Mouse (Mus musculus): ENCODE data around the gene Sla2.

Sla2 gene

DNA sequence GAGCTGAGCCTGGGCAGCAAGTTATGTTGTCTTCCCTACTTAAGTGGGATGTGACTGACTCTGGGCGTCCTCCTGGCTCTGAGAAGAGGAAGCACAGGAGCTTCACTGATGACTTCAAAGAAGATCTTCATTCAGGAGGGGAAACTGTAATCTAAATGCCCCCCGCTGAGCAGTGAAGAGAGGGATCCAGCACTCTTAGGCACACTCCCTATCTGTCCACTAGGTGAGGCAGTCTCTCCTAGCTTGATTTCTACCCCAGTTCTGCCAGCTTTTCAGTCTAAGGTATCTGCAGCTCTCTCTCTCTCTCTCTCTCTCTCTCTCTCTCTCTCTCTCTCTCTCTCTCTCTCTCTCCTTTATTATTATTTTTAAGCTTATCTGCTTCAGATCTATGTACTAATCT is 16.4 kb upstream of the Sla2 start:
- TF ChIP-seq GATA4 (IDR thresholded peaks at IDR 0.05; ENCODE audit: insufficient replicate concordance, low read length): no peak

DNA sequence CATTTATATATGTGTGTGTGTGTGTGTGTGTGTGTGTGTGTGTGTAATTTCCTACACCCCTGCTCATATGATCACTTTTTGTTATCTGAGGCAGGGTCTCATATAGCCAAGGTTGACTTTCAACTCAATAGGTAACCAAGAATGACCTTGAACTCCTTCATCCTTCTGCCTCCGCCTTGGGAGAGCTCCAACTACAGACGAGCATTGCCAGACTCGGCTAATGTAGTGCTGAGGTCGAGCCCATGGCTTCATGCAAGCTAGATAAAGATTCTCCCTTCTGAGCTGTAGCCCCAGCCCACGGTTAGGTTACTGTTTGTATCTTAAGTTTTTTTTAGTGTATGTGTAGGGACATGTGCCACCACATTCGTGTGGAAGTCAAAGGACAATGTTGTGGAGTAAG is 14.9 kb upstream of the Sla2 start:
- TF ChIP-seq GATA4 (IDR thresholded peaks at IDR 0.05; ENCODE audit: insufficient replicate concordance, low read length): no peak

GRCm38 (mm10) chr2:156901344-156901743 is 14.4 kb upstream of the Sla2 start:
- no peak for TF ChIP-seq GATA4 (IDR thresholded peaks at IDR 0.05; ENCODE audit: insufficient replicate concordance, low read length)

DNA sequence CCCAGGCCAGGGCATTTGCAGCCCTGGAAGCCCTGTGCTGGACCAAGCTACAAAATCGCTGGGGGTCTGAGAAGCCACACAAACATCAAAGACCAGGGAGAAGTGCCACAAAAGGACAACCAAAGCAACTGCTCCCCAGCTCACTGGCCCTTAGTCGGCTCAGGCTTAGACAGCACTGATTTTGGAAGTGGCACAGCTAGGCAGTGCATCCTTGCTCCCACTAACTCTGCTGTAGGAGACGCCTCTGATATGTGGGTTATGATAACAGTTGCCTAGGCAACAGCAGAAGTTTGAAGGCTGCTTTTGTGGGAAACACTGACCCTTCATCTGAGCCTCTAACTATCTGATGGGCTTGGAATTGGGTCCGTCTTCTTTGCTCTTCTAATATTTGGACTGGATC is 12.2 kb upstream of the Sla2 start:
- no peak for TF ChIP-seq GATA4 (IDR thresholded peaks at IDR 0.05; ENCODE audit: insufficient replicate concordance, low read length)

DNA sequence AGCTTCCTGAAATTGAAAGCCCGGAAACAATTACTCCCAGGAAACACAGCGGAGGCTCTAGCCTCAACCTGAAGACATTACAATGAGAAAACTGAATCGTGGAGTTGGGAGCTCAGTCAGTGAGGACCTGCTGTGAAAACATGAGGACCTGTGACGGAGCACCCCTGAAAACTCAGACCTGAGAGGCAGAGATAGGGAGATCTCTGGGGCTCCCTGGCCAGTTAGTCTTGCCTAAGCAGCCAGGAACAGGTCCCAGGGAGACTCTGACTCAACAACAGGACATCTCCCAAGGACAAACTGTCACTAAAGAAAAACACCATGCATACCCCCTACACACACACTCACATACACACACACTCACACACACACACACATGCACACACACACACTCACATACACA is 11.4 kb upstream of the Sla2 start:
- no peak for TF ChIP-seq GATA4 (IDR thresholded peaks at IDR 0.05; ENCODE audit: insufficient replicate concordance, low read length)

GRCm38 (mm10) chr2:156897034-156897433 is 10.0 kb upstream of the Sla2 start:
- no peak for TF ChIP-seq GATA4 (IDR thresholded peaks at IDR 0.05; ENCODE audit: insufficient replicate concordance, low read length)

DNA sequence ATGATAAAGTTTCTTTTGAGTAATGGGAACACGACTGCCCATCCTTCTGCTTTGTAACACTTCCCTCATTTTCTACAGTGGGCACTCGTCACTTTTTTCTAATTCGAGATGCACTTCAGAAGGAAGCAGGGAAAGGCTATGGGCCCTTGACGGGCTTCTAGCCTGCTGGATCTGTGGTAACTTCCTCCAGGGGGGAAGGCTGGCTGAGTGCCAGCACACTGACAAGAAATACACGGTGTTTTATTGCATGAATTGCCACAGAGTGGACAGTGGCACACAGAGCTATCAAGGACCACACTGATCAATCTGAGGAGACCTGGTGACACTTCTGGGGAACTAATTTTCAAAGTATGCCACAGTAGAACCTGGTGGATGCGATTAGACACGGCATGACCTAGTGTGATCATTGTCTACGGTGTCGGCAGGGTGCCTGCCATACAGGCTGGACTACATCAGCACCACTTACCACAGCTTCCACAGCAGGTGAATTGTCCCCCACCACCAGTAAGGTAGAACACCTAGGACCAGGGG is 9.5 kb upstream of the Sla2 start:
- TF ChIP-seq GATA4 (IDR thresholded peaks at IDR 0.05; ENCODE audit: insufficient replicate concordance, low read length): no peak

DNA sequence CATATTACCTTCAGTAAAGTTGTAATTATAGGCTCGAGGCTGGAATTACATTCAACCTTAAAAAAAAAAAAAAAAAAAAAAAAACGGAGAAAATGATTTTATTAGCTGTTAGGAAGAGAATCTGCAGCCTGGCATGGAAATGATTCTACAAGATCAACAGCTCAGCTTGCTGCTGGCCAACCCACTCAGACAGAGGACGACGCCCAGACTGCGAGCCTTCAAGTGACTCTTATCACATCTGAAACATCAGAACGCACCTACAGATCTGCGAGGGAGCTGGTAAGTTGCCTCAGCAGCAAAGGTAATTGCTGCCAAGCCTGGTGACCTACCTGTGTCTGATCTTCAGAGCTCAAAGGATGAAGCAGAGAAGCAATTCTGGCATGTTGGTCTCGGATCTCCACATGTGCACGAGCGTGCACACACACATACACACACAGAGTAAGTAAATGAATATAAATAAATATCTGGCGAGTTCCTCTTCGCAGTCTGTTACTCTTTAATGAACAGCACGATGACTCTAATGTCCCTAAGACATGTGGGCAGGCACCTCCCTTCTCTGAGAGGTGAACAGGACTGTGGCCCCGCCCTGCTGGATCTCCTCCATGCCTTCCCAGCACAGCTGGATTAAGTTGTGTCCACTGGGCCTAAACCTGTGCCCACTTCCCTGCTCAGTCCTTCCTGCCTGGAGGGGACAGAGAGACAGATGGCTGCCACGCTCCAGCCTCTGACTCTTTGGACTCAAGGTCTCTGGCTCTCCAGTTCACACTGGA is 7.7 kb upstream of the Sla2 start:
- no peak for TF ChIP-seq GATA4 (IDR thresholded peaks at IDR 0.05; ENCODE audit: insufficient replicate concordance, low read length)

GRCm38 (mm10) chr2:156892821-156893220 is 5.8 kb upstream of the Sla2 start:
- no peak for TF ChIP-seq GATA4 (IDR thresholded peaks at IDR 0.05; ENCODE audit: insufficient replicate concordance, low read length)

DNA sequence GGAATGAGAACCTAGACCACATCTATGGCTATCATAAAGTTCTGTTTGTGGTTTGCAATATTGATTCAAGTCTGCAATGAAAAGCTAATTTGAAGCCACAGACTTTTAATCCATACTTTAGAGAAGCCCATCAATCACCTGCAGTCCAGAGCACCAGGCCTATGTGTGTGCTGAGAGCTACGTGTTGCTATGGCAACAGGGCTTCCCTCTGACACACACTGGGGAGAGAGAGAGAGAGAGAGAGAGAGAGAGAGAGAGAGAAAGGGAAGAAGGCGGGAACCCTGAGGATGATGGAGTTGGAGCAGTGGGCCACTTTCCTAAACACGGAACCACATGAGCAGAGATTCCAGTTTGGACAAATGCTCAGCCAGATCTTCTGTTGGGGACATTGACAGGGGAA is 5.2 kb upstream of the Sla2 start:
- TF ChIP-seq GATA4 (IDR thresholded peaks at IDR 0.05; ENCODE audit: insufficient replicate concordance, low read length): no peak

- TF ChIP-seq GATA4 (IDR thresholded peaks at IDR 0.05; ENCODE audit: insufficient replicate concordance, low read length): no peak
These were observed 1.5 kb upstream of the Sla2 start for GRCm38 (mm10) chr2:156888490-156888889.

DNA sequence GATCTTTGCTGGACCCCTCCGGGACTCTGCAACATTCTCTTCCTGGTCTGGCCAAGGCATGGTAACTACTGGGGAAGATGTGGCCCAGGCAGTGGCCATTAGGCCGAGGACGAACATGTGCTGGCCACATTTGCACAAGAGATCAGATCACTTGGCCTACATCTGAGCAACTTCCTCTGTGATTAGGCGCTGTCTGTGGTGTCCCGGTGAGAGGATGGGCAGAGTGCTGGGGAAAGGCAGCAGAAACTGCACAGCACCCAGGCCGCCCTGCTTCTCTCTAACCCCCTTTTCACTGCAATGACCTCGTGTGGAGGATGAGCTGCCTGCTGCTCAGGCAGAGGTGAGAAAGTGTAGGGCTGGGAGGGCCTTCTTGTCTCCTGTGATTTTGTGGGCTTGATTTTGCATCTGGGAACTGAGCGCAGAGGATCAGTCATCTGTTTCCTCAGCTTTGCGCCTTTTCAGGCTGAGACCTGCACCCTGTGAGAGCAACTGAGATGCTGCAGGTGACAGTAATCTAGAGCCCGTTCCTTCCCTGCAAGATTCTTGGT is 834 bp downstream of the Sla2 start:
- no peak for TF ChIP-seq GATA4 (IDR thresholded peaks at IDR 0.05; ENCODE audit: insufficient replicate concordance, low read length)

DNA sequence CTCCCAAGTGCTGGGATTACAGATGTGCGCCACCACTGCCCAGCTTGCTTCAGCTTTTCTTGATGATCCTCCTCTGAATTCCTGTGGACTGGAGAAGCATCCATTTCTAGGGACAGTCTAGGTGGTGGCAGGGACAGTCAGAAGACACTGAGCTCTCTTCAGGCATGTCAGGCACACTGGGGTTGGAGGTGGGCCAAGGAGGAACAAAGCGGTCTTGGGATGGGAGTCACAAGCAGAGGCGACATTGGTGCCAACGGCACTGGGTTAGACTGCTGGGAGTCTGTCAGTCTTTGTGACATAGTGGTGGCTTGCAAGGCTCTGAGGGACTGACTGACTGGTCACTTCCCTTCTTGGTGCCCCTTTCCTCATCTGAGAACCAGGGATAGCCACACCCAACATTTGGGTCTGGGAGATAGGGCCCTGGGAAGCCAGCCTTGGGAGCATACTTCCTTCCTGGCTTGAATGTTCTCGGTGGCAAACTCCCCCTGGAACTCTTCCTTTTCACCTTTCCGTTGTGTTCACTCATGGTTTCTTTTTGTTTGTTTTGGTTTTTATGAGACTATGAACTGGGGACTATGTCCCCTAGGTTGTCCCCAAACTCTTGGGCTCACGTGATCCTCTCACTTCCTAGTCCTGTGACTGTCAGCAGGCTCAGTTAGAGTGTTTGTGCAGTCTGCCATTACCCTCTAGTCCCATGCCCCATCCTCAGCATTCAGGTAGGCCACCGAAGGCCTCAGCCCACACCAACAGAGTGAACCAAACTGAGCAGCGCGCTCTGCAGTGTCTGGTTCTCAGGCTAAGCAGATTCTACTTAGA is 2.4 kb downstream of the Sla2 start:
- no peak for TF ChIP-seq GATA4 (IDR thresholded peaks at IDR 0.05; ENCODE audit: insufficient replicate concordance, low read length)

GRCm38 (mm10) chr2:156882431-156883001 is 4.5 kb downstream of the Sla2 start:
- TF ChIP-seq GATA4 (IDR thresholded peaks at IDR 0.05; ENCODE audit: insufficient replicate concordance, low read length): no peak

GRCm38 (mm10) chr2:156879541-156879940 is 7.5 kb downstream of the Sla2 start:
- TF ChIP-seq GATA4 (IDR thresholded peaks at IDR 0.05; ENCODE audit: insufficient replicate concordance, low read length): no peak

Measured in liver, adult (tissue).